Mouse (Mus musculus): ENCODE measurements at regions not wholly inside any gene's neighbourhood (a gene's known extent, or its start where the extent isn't known, plus 50 kb on each side); places are given as distances from the start of the nearest gene placed in this dataset.
"Not testable (repeated sequence)": the region's sequence is repeated elsewhere in the genome, so short reads cannot be mapped to it uniquely, and the experiment has no call there.

GRCm38 (mm10) chr13:46026018-46026417 lies 61.2 kb upstream of the Atxn1 start:
- no peak for DNase-seq (ENCODE audit: low spot score)

GRCm38 (mm10) chr13:46023630-46024041 lies 58.8 kb upstream of the Atxn1 start:
- no peak for DNase-seq (ENCODE audit: low spot score)

GRCm38 (mm10) chr13:46023187-46023586 lies 58.4 kb upstream of the Atxn1 start:
- no peak for DNase-seq (ENCODE audit: low spot score)

GRCm38 (mm10) chr13:46020945-46021835 lies 56.4 kb upstream of the Atxn1 start:
- no peak for DNase-seq (ENCODE audit: low spot score)

GRCm38 (mm10) chr13:46019431-46020166 lies 54.8 kb upstream of the Atxn1 start:
- peak; percentile 17 for DNase-seq (ENCODE audit: low spot score)

GRCm38 (mm10) chr13:46018903-46019430 lies 54.2 kb upstream of the Atxn1 start:
- DNase-seq (ENCODE audit: low spot score): no peak

- DNase-seq (ENCODE audit: low spot score): no peak
These were observed 52.9 kb upstream of the Atxn1 start for GRCm38 (mm10) chr13:46017742-46018141.

GRCm38 (mm10) chr13:46017011-46017410 lies 52.2 kb upstream of the Atxn1 start:
- not testable (repeated sequence) for DNase-seq (ENCODE audit: low spot score)

- DNase-seq (ENCODE audit: low spot score): no peak
These were observed 50.4 kb upstream of the Atxn1 start for GRCm38 (mm10) chr13:46015231-46015630.

- DNase-seq (ENCODE audit: low spot score): no peak
These were observed 49.8 kb upstream of the Atxn1 start for GRCm38 (mm10) chr13:46014637-46015036.

Data from embryo, embryonic 10 days (tissue).